Mouse (Mus musculus) MEL (cell line): ENCODE results near the gene 4931406P16Rik. TPM values are rescaled to one million over a fixed set of nuclear protein-coding genes. Genes with fewer than 3 reads are reported as not detected.

Source experiments
- DNase-seq: peaks from one replicate; pipeline ENCODE4 v3.0.0; 2011; ENCODE audit warnings: low read depth, low spot score
- H3K27ac ChIP-seq: 2 replicates; pipeline ENCODE4 v1.5.1; 2012; ENCODE audit warnings: low read depth, mild to moderate bottlenecking, control low read depth, low read length, moderate library complexity; ENCODE audit not compliant: control insufficient read depth
- H3K27me3 ChIP-seq, 2 experiments: fragments of 150-350 bp in 1 of 2; sonication (generic) in 1 of 2; 2 replicates each; pipeline ENCODE4 v1.6.1; 2012; ENCODE audit warnings: low read length in 2 of 2, mild to moderate bottlenecking in 2 of 2, improper control_type of control experiment in 1 of 2, moderate library complexity in 1 of 2; ENCODE audit not compliant: insufficient read depth in 2 of 2, control insufficient read depth in 1 of 2
- H3K36me3 ChIP-seq, 2 experiments: 2 replicates each; pipeline ENCODE4 v1.6.1; 2012 to 2014; ENCODE audit warnings: low read length in 2 of 2, improper control_type of control experiment in 1 of 2, inconsistent platforms in 1 of 2, mild to moderate bottlenecking in 1 of 2; ENCODE audit not compliant: insufficient read depth in 2 of 2, control insufficient read depth in 1 of 2
- H3K4me1 ChIP-seq, 2 experiments: fragments of 150-350 bp in 1 of 2; sonication (generic) in 1 of 2; 2 replicates each; pipeline ENCODE4 v1.6.1; 2012; ENCODE audit warnings: low read length in 2 of 2, improper control_type of control experiment in 1 of 2, mild to moderate bottlenecking in 1 of 2; ENCODE audit not compliant: insufficient read depth in 2 of 2, control insufficient read depth in 1 of 2
- H3K4me3 ChIP-seq, 2 experiments: fragments of 150-350 bp in 1 of 2; sonication (generic) in 1 of 2; 2 replicates each; pipeline ENCODE4 v1.5.1; 2012; ENCODE audit warnings: low read depth in 2 of 2, low read length in 2 of 2, mild to moderate bottlenecking in 2 of 2, moderate library complexity in 2 of 2, control low read depth in 1 of 2, improper control_type of control experiment in 1 of 2; ENCODE audit not compliant: control insufficient read depth in 1 of 2, insufficient read depth in 1 of 2
- H3K79me2 ChIP-seq: 2 replicates; pipeline ENCODE4 v1.6.1; 2012; ENCODE audit warnings: mild to moderate bottlenecking, low read length, moderate library complexity; ENCODE audit not compliant: control insufficient read depth, poor library complexity, insufficient read depth
- H3K9ac ChIP-seq: 2 replicates; pipeline ENCODE4 v1.6.1; 2012; ENCODE audit warnings: low read depth, mild to moderate bottlenecking, control low read depth, low read length, moderate library complexity; ENCODE audit not compliant: control insufficient read depth, poor library complexity, severe bottlenecking
- H3K9me3 ChIP-seq: fragments of 150-350 bp; sonication (generic); replicated peaks from 2 replicates; pipeline ENCODE4 v1.6.1; 2012; ENCODE audit warnings: mild to moderate bottlenecking, low read length, improper control_type of control experiment, moderate library complexity; ENCODE audit not compliant: insufficient read depth
- CTCF ChIP-seq, 3 experiments: IDR thresholded peaks in 2 of 3; conservative IDR thresholded peaks in 1 of 3; 2 replicates each; pipeline ENCODE4 v1.5.1; 2011 to 2012; ENCODE audit warnings: low read length in 3 of 3, low read depth in 2 of 3, mild to moderate bottlenecking in 2 of 3, improper control_type of control experiment in 1 of 3, inconsistent platforms in 1 of 3, mixed read lengths in 1 of 3, moderate library complexity in 1 of 3; ENCODE audit not compliant: control insufficient read depth in 1 of 3, insufficient read depth in 1 of 3, poor library complexity in 1 of 3, severe bottlenecking in 1 of 3
- ETS1 ChIP-seq: IDR thresholded peaks from 2 replicates; pipeline ENCODE4 v1.6.1; 2012; ENCODE audit warnings: low read depth, mild to moderate bottlenecking, inconsistent platforms, low read length, improper control_type of control experiment, moderate library complexity
- GABPA ChIP-seq: IDR thresholded peaks from 2 replicates; pipeline ENCODE4 v1.6.1; 2012; ENCODE audit warnings: low read depth, mild to moderate bottlenecking, inconsistent platforms, low read length, improper control_type of control experiment, moderate library complexity
- GATA1 ChIP-seq: IDR thresholded peaks from 2 replicates; pipeline ENCODE4 v1.6.1; 2011; ENCODE audit warnings: low read depth, low read length, improper control_type of control experiment
- HCFC1 ChIP-seq: IDR thresholded peaks from 2 replicates; pipeline ENCODE4 v1.6.1; 2012; ENCODE audit warnings: low read depth, mild to moderate bottlenecking, inconsistent platforms, low read length, improper control_type of control experiment, moderate library complexity
- KAT2A ChIP-seq: conservative IDR thresholded peaks from 2 replicates; pipeline ENCODE4 v1.6.1; 2012; ENCODE audit warnings: low read depth, low read length, improper control_type of control experiment, inconsistent platforms
- MAX ChIP-seq: IDR thresholded peaks from 2 replicates; pipeline ENCODE4 v1.6.1; 2011; ENCODE audit warnings: low read length, improper control_type of control experiment
- MYB ChIP-seq: IDR thresholded peaks from 2 replicates; pipeline ENCODE4 v1.6.1; 2011; ENCODE audit warnings: mild to moderate bottlenecking, low read depth, low read length, improper control_type of control experiment
- MYC ChIP-seq: IDR thresholded peaks from 2 replicates; pipeline ENCODE4 v1.6.1; 2011; ENCODE audit warnings: low read depth, mild to moderate bottlenecking, low read length, improper control_type of control experiment, moderate library complexity
- NELFE ChIP-seq: IDR thresholded peaks from 2 replicates; pipeline ENCODE4 v1.6.1; 2011; ENCODE audit warnings: low read depth, low read length, improper control_type of control experiment
- NRF1 ChIP-seq: IDR thresholded peaks from 2 replicates; pipeline ENCODE4 v1.6.1; 2014; ENCODE audit warnings: low read depth, mild to moderate bottlenecking, inconsistent platforms, low read length, improper control_type of control experiment, moderate library complexity; ENCODE audit not compliant: poor library complexity, insufficient read depth, severe bottlenecking
- POLR2A ChIP-seq, 2 experiments: IDR thresholded peaks; 2 replicates each; pipeline ENCODE4 v1.6.1; 2011 to 2012; ENCODE audit warnings: low read length in 2 of 2, mild to moderate bottlenecking in 2 of 2, control low read depth in 1 of 2, improper control_type of control experiment in 1 of 2, low read depth in 1 of 2, moderate library complexity in 1 of 2; ENCODE audit not compliant: control insufficient read depth in 1 of 2, insufficient read depth in 1 of 2, poor library complexity in 1 of 2
- POLR2AphosphoS2 ChIP-seq: IDR thresholded peaks from 2 replicates; pipeline ENCODE4 v1.6.1; 2011; ENCODE audit warnings: low read length, improper control_type of control experiment
- POLR2AphosphoS5 ChIP-seq: IDR thresholded peaks from 2 replicates; pipeline ENCODE4 v1.6.1; 2012; ENCODE audit warnings: low read depth, borderline replicate concordance, mild to moderate bottlenecking, inconsistent platforms, low read length, moderate library complexity, mixed read lengths
- RAD21 ChIP-seq: IDR thresholded peaks from 2 replicates; pipeline ENCODE4 v1.6.1; 2011; ENCODE audit warnings: mild to moderate bottlenecking, low read depth, low read length, improper control_type of control experiment
- RCOR1 ChIP-seq: IDR thresholded peaks from 2 replicates; pipeline ENCODE4 v1.6.1; 2012; ENCODE audit warnings: low read depth, mild to moderate bottlenecking, inconsistent platforms, low read length, improper control_type of control experiment
- SMC3 ChIP-seq: IDR thresholded peaks from 2 replicates; pipeline ENCODE4 v1.6.1; 2011; ENCODE audit warnings: low read depth, low read length, improper control_type of control experiment
- TAL1 ChIP-seq: IDR thresholded peaks from 2 replicates; pipeline ENCODE4 v1.6.1; 2012; ENCODE audit warnings: mild to moderate bottlenecking, inconsistent platforms, low read length, moderate library complexity, mixed read lengths
- TCF12 ChIP-seq: IDR thresholded peaks from 2 replicates; pipeline ENCODE4 v1.6.1; 2014; ENCODE audit warnings: low read depth, mild to moderate bottlenecking, inconsistent platforms, low read length, improper control_type of control experiment, moderate library complexity
- UBTF ChIP-seq: IDR thresholded peaks from 2 replicates; pipeline ENCODE4 v1.6.1; 2012; ENCODE audit warnings: low read depth, mild to moderate bottlenecking, inconsistent platforms, low read length, improper control_type of control experiment, moderate library complexity, borderline replicate concordance; ENCODE audit not compliant: insufficient read depth
- USF1 ChIP-seq: IDR thresholded peaks from 2 replicates; pipeline ENCODE4 v1.6.1; 2014; ENCODE audit warnings: low read depth, mild to moderate bottlenecking, inconsistent platforms, low read length, improper control_type of control experiment, moderate library complexity
- USF2 ChIP-seq, 2 experiments: IDR thresholded peaks; 2 replicates each; pipeline ENCODE4 v1.6.1; 2011 to 2012; ENCODE audit warnings: improper control_type of control experiment in 2 of 2, low read length in 2 of 2, borderline replicate concordance in 1 of 2, inconsistent platforms in 1 of 2, low read depth in 1 of 2, mild to moderate bottlenecking in 1 of 2; ENCODE audit not compliant: insufficient read depth in 1 of 2
- ZC3H11A ChIP-seq: IDR thresholded peaks from 2 replicates; pipeline ENCODE4 v1.6.1; 2012; ENCODE audit warnings: low read depth, mild to moderate bottlenecking, inconsistent platforms, low read length, improper control_type of control experiment
- polyA plus RNA-seq, 2 experiments: library from polyadenylated mRNA; stranded (reverse) in 1 of 2; unstranded in 1 of 2; fragments of >175 nt in 1 of 2; fragments of >200 nt in 1 of 2; gene quantifications; 2 replicates each; pipeline versions ENCODE4 v1.2.1 to v1.2.4; 2012; ENCODE audit warnings: low replicate concordance in 2 of 2, low read depth in 1 of 2; ENCODE audit not compliant: insufficient read length in 2 of 2, insufficient read depth in 1 of 2, missing spikeins in 1 of 2
- total RNA-seq: library from RNA; depleted of rRNA; stranded (reverse); fragments of 300-350 nt; gene quantifications from 2 replicates; pipeline ENCODE4 v1.2.3, GENCODE M21; 2012

The 4931406P16Rik gene
- total and polyA plus RNA-seq, 3 experiments = 7.8 to 18.0 TPM; not detected in 1

DNA sequence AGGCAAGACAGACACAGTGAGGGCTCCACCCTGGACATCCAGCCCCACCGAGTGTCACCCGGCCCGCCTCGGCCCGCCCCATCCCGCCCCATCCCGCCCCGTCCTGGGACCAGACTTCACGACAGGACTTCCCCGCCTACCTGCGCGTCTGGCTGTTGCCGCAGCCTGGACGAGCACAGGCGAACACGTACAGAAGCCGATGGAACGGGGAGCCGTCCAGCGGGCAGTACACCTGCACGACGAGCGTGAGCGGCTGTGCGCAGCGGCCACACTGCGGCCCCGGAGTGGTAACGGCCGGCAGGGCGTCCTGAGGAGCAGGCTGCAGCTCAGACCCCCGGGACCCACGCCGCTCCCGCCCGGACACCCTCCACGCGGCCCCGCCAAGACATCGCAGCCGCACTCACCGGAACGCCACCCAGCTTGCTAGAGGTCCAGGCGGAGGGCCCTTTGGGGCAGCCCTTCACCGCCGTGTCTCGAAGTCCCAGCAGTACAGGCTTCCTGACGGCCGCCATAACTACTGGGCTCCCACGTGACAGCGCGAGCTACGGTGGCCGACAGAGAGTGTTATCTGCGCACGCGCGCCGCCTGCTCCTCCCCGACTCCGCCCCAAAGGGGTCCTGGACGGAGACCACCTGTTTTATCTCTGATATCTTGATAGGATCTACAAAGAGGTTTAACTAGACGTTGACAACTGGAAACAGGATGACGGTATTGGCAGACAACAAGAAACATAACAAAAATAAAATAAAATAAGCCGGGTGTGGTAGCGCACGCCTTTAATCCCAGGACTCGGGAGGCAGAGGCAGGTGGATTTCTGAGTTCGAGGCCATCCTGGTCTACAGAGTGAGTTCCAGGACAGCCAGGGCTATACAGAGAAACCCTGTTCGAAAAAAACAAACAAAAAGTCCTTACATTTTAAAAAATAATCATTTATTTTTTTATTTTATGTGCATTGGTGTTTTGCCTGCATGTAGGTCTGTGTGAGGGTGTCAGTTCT lies 116.9 kb downstream of the 4931406P16Rik start, which contains the start of gene Pdcd2l (continued):
- TF ChIP-seq UBTF (no peak), POLR2AphosphoS5 (no peak), MAX (peak; percentile 85), USF2 (IDR thresholded peaks at IDR 0.05; ENCODE audit: borderline replicate concordance in 1 of 2, insufficient read depth in 1 of 2, low read depth in 1 of 2, low read length in 2 of 2) (peak in 1 of 2 experiments; percentile 81; a peak in 2 of 4 replicates), NRF1 (peak; percentile 75), HCFC1 (peak; percentile 86), ETS1 (no peak), GABPA (no peak), POLR2A (IDR thresholded peaks at IDR 0.05; ENCODE audit: control insufficient read depth in 1 of 2, insufficient read depth in 1 of 2, low read depth in 1 of 2, low read length in 2 of 2, poor library complexity in 1 of 2) (peak; percentile 65 to 75; a peak in 3 of 4 replicates), TAL1 (no peak), NELFE (peak; percentile 54), MYB (0 out of 2 replicates have a peak, but pooled peaks have one; percentile 12), ZC3H11A (no peak), KAT2A (no peak; the same call in 1 of the 2 replicates), USF1 (peak; percentile 94), GATA1 (peak; percentile 65), TCF12 (peak; percentile 69), RCOR1 (no peak)

DNA sequence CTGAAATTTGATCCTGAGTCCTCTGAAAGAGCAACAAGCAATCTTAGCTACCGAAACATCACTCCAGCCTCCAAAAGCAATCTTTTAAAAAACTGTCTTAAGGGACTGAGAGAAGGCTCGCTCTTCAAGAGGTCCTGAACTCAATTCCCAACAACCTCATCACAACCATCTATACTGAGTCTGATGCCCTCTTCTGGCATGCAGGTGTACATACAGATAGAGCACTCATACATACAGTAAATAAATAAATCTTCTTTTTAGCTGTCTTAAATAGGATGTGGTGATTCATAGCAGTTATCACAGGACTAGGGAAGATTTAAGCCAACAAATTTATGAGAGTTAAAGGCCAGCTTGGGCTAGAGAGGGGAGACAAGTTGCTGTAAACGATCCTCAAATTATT lies 117.7 kb downstream of the 4931406P16Rik start:
- Histone ChIP-seq H3K36me3 (peaks cover 0 to 2% of the 10 kb centered on the region in 2 experiments; a peak in 3 of 4 replicates), H3K9me3 (no peaks in the 10 kb centered on the region), H3K27me3 (no peaks in the 10 kb centered on the region), H3K79me2 (peaks cover 8% of the 10 kb centered on the region), H3K4me3 (peak overlapping the region; percentile 96 to 97), H3K9ac (peak overlapping the region; percentile 91), H3K4me1 (no peaks in the 10 kb centered on the region; a peak in 2 of 4 replicates), H3K27ac (peak overlapping the region; percentile 11; the same call in 1 of the 2 replicates)
- TF ChIP-seq RAD21 (peak; percentile 30), SMC3 (peak; percentile 49), MYC (0 out of 2 replicates have a peak, but pooled peaks have one; percentile 7), CTCF (IDR thresholded peaks at IDR 0.05 in 2 of 3, conservative IDR thresholded peaks at IDR 0.05 in 1 of 3; ENCODE audit: control insufficient read depth in 1 of 3, insufficient read depth in 1 of 3, low read depth in 2 of 3, low read length in 3 of 3, poor library complexity in 1 of 3, severe bottlenecking in 1 of 3) (peak; percentile 11 to 64 (median 54); a peak in 4 of 6 replicates), POLR2AphosphoS2 (no peak)
- peak; percentile 72 for DNase-seq
